Mouse (Mus musculus) 3T3-L1 (cell line): ENCODE results near the gene Mdm2.
A peak's percentile ranks its signal among the peaks of the same experiment; 100 is the strongest.

ENCODE experiments used
- DNase-seq: peaks from one replicate; pipeline ENCODE4 v3.0.0-alpha.2; 2015; ENCODE audit warnings: low read depth, low spot score

Mdm2 gene

DNA sequence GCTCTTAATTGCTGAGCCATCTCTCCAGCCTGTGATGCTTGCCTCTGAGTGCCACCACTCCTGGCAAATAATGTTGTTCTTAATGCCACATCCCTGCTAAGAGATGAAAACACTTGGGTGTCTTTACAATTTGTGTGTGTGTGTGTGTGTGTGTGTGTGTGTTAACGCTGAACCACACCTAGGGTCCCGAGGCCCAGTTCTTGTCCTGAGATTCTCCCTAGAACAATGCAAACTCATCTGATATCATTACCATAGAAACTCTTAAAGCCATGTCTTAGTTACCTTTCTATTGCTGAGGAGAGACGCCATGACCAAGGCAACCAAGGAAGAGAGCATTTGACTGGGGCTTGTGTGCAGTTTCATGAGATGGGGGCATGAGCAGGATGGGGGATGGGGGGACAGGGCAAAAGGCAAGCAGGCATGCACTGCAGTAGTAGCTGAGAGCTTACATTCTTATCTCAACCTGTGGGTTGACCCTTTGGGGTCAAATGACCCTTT lies 3.5 kb upstream of the Mdm2 start:
- peak; percentile 94 for DNase-seq

DNA sequence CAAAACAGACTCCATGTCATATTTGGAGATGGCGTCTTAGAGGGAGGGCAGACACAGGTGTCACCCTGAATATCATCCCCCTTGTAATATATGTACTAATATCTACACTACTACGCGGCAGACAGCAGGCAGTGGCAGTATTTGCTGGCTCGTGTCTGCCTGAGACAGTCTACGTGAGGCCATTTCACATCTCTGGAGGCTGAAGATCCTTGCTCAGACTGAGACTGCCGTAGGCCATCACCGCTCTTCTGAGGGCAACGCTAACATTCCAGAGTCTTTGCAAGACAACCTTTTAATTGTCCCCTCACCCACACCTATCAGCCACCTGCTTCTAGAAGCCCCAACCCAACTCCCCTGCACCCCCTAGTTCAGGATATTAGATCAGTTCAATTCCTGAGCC lies 2.9 kb upstream of the Mdm2 start:
- DNase-seq, result peak; percentile 95

DNA sequence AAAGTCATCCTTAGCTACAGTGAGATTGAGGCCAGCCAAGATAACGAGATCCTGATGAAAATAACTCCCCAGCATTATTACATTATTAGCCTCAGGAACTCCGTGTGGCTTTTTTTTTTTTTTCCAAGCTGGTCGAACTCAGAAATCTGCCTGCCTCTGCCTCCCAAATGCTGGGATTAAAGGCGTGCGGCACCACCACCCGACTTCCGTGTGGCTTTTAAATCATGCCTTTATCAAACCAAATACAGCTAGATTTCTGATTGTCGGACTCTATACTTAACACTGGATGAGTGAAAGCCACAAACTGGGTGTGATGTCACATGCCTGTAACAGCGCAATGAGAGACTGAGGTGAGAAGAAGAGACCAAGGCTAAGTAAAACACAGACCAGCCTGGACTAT lies 2.3 kb upstream of the Mdm2 start:
- peak; percentile 95 for DNase-seq

DNA sequence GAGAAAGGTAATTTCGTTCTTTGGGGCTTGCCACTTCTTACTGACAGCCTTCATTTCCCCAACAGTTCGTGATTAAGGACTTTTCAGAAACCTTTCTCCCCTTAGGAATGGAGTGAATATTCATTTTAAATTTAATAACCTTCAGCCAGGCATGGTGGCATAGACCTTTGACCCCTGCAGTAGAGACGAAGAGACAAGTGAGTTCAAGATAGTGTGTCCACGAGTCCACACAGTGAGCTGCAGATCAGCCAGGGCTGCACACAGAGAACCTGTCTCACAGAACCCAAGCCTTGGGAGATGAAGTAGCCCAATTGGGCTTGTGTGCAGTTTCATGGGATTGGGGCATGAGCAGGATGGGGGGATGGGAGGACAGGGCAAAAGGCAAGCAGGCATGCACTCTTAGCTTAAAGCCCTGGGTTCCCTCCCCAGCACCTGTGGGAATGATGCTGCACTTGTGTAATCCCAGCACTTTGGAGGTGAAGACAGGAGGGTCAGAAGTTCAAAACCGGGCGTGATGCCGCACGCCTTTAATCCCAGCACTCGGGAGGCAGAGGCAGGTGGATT lies 1.7 kb upstream of the Mdm2 start:
- no peak for DNase-seq

DNA sequence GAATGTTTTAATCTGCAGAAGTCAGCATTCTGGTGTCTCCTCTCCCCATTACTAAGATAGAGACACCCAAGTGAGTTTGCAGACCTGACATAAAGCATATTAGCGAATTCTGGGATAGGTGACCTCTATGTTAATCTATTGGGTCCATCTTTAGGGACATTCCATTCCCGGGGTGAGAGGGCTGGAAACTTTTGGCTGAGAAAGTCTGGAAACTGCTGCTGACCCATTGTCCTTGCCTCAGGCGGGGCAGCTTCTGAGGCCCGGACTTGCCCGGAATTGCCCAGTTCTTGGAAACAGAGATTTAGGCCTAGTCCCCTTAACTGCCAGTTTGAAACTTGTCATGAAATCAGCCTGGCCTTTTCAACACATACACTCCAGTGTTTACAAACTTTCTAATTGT lies 850 bp upstream of the Mdm2 start:
- DNase-seq, result no peak

DNA sequence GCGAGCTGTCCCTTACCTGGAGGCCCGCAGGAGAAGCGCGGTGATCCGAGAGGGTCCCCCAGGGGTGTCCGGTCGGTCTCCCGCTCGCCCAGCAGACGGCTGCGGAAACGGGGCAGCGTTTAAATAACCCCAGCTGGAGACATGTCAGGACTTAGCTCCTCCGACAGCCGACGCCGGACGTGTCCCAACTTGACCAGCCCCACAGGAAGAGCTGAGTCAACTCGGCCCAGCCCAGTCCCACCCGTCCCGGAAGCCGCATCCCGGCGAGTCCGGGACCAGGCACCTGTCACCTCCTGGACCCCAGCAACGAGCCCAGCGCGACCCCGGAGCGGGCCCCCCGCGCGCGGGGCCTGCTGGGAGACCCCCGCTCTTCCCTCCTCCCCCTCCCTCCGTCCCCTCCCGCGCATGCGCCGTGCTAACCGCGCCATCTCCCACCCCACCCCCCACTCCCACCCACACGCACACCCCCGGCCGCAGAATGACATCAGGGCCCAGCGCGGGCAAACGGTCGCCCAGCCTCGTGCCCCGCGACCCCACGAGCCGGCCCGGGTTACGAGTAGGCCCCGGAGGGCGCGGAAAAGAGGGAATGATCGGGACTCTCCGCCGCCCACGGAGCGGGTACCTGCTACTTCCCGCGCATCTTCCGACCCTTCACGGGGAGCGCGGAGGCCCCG lies 491 bp downstream of the Mdm2 start:
- DNase-seq, result no peak

DNA sequence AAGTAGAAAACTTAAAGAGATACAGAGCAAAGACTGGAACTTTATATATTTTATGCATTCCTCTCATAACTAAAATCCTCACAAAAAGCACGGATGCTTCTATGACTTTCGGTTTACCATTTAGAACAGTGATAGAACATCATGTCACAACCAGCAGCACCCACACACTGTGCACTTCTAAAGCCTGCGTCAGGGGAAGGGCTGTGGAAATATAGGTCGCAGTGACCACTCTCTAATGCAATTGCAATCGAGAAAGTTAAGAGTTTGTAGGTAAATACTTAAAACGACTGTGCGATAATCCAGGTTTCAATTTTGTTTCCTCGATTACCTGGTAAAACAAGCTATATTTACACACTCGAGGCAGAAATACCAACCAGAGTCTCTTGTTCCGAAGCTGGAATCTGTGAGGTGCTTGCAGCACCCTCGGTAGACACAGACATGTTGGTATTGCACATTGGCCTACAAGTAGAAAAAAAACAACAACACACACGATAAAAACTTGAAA lies 1.2 kb downstream of the Mdm2 start:
- DNase-seq, result no peak

DNA sequence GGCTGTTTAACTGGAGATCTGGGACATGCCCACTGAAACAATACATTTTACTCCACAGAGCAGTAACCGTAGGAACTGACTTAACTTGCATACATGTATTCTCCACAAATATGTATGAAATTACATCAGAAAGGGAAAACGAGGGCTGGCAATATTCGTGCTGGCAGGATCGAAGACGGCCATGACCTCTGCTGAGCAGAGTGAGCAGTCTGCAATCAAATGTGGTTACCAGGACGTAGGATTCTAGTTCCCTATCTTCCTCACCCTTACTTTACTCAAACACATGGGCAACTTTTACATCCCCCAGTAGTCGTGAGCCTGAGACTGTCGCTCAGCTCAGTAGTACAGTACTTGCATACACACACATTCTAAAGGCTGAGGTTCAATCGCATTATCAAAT lies 1.7 kb downstream of the Mdm2 start:
- no peak for DNase-seq

DNA sequence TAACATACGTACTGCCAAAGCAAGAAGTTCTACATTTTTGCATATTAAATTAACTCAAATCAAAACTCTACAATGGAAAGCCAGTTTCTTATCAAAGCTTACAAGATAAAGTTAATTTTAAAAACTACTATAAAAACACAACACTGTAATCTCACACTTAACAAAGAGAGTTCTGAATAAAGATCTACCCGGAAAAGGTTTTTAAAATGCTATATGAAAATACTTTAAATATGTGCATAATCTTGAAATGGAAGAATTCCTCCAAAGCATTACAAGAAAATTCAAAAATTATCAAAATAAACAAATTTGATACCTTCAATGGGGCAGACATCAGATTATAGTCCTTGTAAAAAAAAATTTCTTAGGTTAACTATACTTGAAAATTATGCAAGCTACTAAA lies 2.2 kb downstream of the Mdm2 start:
- DNase-seq, result no peak

DNA sequence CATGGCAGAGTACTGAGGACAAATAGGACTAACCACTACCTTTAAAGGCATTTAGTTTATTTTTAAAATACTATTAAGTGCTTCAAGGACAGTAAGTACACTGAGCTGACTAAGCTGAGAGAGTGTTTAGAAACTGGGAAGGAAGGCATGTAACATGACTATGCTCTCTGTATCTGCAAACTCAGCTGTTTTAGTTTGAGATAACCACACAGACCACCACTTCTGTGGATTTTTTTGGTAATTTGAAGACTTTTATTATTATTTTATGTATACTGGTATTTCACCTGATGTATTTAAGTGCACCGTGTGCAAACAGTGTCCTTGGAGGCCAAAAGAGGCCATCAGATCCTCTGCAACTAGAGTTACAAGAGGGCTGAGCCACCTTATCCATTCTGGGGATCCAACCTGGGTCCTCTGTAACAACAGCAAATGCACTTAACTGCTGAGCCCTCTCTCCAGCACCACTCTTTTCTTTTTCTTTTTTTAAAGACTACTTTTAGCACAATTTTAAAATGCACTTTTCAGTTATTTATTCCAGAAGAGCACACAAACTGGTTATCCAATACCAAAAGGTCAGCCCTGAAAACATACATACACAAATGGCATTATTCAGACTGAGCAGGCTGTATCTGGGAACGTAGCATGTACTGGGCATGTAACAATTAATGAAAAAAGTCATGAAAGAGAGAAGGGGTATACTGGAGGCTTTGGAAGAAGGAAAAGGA lies 3.3 kb downstream of the Mdm2 start:
- DNase-seq, result peak; percentile 95

DNA sequence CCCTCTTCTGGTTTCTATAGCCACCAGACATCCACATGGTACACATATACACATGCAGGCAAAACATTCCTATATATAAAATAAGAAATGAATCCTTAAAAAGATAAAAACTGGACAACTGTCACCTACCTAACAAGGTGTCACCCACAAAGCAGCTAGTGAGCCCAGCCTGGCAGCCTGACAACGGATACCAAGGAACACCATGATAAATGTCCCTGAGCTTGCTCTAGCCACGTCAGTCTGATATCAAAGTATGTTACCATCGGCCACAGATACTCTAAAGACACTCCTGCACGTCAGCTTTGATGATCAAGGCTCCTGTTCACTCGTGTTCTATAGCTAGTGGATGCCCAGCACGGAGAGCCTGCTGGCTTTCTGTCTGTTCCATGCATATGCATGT lies 4.1 kb downstream of the Mdm2 start:
- DNase-seq, result no peak

DNA sequence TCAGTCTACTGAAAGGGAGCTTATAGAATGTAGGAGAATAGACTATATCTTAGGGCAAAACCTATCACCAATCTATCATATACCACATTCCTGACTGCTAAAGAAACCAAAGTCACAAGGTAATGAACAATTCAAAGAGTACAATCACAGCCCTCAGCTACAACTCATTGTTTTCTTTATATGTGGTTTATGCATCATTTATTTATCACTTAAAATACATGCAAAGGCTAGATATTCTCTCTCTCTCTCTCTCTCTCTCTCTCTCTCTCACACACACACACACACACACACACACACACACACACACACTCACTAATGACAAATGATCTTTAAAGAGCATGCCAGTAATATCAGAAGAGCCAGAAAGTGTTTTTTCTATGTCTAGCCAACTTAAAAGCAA lies 4.8 kb downstream of the Mdm2 start:
- DNase-seq, result no peak

DNA sequence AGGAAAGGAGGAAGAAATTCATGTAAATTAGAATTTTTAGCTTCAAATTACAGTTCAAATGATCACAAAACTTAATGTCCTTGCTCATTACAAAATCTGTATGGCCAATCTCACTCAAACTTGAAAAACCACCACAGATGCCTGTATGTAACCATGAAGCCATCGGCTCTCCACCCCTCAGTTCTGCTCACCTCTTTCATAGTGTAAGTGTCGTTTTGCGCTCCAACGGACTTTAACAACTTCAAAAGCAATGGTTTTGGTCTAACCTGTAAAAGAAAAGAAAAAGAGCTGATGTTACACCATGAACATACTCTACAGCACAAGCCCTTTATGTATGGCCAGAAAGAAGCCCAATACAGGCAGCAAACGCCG lies 5.6 kb downstream of the Mdm2 start:
- peak; percentile 95 for DNase-seq

DNA sequence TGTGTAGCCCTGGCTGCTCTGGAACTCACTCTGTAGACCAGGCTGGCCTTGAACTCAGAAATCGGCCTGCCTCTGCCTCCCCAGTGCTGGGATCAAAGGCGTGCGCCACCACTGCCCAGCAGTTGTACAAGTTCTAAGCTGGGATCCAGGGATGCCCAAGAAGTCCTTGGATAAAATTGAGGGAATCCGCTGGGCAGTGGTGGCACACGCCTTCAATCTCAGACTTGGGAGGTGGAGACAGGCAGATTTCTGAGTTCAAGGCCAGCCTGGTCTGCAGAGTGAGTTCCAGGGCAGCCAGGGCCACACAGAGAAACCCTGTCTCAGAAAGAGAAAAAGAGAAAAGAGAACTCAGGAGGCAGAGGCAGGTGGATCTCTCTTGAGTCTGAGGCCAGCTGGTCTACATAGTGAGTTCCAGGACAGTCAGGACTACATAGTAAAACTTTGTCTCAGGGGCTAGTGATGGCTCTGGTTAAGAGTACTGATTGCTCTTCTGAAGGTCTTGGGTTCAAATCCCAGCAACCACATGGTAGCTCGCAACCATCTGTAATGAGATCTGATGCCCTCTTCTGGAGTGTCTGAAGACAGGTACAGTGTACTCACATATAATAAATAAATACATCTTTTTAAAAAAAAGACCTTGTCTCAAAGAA lies 6.1 kb downstream of the Mdm2 start:
- peak; percentile 96 for DNase-seq

DNA sequence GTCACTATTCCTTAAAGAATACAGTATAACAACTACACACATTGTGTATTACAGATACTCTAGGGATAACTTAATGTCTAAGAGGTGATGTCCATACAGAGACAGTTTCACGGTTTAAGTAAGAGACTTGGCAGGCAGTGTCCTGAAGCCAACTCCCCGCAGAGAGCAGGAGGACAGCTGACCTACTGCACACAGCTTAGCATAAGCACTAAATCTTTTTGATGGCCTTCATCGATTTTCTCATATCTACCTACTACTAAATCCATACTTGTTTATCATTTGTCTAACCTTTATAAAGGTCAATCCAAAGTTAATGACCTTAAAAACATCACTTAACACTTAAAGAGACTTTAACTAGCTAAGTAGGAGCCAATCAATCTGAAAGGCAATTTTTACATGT lies 7.1 kb downstream of the Mdm2 start:
- no peak for DNase-seq

DNA sequence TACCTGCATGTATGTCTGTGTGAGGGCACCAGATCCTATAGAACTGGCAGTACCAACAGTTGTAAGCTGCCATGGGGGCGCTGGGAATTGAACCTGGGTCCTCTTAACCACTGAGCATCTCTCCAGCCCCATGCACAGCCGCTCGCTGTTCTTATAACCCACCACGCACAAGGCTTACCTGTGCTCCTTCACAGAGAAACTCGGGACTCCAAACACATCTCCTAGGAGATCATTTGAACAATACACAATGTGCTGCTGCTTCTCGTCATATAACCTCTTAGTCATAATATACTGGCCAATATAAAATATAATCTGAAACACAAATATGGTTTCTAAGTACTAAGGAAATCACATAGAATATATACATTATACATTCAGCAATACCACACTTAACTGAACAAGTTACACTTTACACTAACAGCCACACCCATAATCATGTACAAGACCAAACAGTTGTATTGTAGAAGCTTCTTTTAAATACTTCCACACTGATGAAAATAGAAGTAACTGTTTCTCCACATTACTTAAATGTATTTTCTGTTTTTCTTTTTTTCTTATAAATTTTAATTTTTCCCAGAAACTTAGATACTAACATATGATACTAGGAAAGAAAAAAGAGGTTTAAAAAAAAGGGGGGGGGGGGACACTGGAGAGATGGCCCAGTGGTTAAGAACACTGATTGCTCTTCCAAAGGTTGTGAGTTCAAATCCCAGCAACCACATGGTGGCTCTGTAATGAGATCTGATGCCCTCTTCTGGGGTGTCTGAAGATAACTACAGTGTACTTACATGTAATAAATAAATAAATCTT lies 8.3 kb downstream of the Mdm2 start:
- DNase-seq, result peak; percentile 96

DNA sequence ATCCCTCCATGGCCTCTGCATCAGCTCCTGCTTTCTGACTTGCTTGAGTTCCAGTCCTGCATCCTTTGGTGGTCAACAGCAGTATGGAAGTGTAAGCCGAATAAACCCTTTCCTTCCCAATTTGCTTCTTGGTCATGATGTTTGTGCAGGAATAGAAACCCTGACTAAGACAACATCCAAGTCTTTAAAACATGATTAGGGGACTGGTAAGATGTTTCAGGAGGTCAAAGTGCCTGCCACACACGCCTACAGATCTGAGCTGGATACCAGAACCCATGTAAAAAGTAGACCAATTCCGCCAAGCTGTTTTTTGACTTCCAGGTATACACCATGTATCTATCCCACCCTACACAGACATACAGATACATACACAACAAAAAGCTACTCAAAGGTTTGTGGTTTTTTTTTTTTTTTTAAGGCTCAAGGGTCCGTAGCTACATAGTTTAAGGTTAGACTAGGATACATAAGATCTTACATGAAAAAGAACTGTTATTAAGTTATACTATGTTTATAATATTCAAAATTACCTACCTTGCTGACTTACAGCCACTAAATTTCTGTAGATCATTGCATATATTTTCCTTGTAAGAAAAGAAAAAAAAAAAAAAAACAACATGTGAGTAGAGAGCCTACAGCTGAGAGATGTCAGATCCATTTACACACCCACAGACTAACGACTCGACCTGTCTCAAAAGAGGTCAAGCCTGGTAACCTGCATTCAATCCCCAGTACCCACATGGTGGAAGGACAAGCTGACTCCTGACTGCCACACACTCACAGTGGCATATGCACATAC lies 9.3 kb downstream of the Mdm2 start:
- DNase-seq, result peak; percentile 96

DNA sequence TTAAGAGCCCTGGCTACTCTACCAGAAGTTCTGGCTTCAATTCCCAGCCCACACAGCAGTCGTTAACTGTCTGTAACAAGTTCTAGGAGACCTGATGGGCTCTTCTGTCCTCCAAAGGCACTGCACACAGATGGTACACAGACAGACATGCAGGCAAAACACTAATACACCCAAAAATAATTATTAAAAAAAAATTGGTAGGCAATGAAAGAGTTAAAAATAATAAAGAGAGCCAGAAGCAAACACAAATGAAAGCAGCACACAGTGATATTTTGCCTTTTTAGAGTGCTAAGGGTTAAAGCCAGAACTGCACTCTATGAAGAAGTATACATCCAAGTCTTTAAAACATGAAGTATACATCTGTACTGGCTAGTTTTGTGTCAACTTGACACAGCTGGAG lies 10.1 kb downstream of the Mdm2 start:
- DNase-seq, result peak; percentile 95

DNA sequence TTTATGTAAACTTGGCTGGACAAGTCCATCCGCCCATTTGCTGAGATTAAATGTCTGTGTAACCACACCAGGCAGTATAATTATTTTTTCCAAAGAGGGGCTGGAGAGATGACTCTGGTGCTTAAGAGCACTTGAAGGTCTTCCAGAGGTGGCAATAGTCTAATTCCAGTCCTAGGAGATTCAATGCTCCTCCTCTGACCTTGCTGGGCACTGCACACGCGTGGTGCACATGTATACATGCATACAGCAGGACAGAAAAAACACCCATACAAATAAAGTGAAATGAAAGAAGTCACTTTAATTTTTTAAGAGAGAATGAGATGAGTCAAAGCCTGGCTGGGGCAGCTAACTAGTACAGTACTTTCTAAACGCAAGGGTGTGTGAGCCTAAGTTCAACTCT lies 10.6 kb downstream of the Mdm2 start:
- peak; percentile 96 for DNase-seq

DNA sequence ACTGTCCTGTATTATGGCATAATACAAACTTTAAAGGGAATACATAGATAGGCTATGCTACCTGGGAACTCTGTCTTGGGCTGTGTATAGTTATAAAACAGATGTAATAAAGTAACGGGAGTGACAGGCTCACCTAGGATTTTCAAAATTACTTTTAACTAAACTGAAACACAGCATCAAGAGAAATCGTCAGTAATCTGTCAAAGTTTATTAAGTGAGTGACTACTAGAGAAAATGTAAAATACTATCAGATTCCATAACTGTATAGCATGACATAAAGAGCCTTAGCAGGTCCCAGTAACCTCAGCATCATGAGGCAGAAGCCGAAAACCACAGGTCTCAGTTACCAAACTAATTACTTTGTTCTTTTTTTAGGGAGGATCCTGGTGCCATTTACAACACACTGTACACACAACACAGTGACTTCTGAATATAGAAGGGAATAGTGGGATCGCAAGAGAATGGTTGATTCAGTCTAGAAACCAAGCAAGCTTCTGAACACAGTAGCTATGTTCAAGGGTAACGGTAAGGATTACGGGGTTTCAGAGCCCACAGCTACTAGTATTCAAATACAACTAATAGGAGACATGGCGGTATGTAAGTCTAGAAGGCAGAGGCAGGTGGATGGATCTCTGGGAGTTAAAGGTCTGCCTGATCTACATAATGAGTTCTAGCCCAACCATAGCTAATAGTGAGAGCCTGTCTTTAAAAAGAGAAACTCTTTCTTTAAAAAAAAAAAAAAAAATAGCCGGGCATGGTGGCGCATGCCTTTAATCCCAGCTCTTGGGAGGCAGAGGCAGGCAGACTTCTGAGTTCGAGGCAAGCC lies 12.0 kb downstream of the Mdm2 start:
- DNase-seq, result no peak
